8 mouse cellular contexts compared by ENCODE assay signal in the genomic region with DNA sequence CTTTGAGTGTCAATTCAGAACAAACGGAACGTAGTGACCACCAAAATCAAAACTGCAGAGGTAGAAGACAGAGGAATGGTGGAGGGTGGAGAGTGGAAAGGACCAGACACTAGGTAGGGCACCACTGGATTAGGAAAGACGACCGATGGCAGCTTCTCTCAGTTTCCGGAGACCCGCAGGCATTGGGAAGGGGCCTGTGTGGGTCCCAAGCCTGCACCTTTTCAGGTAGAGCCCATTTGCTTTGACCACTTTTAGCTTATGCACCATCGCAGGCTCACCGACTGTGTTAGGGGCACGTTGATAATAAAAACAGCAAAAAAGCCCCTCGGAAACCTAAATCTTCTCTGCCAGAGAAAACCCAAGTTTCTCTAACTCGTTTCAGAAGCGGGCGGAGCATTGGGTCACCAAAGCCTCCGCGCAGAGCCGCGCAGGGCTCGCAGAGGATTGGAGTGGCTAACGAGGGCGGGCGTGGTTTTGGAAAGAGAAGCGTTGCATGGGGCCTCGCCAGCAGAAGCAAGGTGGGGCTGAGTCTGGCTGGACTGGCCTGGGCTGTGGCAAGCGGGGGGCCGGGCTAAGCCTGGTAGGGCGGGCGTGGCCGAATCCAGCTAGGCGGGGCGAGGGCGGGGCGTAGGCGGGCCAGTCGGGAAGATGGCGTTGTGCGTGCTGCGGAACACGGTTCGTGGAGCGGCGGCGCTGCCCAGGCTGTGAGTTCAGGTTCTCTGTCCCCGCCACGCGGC. TPM values are rescaled to one million over a fixed set of nuclear protein-coding genes. Genes with fewer than 3 reads are reported as not detected.
DNase-seq lines count a peak whose midpoint lies in the region; ATAC-seq and TF ChIP-seq lines count a peak whose summit lies in the region.

A gene (plus strand): TSS at position 627 of the 737 bp plus-strand sequence.

- no peaks in the 10 kb centered on the region; the same call in 1 of the 2 replicates for H3K79me2 ChIP-seq in heart, adult 2 months (replicated peaks; ENCODE audit: control insufficient read depth, insufficient read depth, low read length)

- H3K36me3 ChIP-seq in embryonic facial prominence, embryonic 14.5 days (ENCODE audit: control insufficient read depth, insufficient read depth, low read length) = no peaks in the 10 kb centered on the region
- H3K36me3 ChIP-seq in heart, adult 2 months (ENCODE audit: control insufficient read depth, insufficient read depth, low read length) = no peaks in the 10 kb centered on the region
- H3K36me3 ChIP-seq in limb, embryonic 14.5 days (ENCODE audit: control insufficient read depth, insufficient read depth, low read length) = no peaks in the 10 kb centered on the region
- no peaks in the 10 kb centered on the region for H3K36me3 ChIP-seq in midbrain, postnatal 0 days (ENCODE audit: insufficient read depth, low read length)

- ATAC-seq in embryonic facial prominence, embryonic 14.5 days (ENCODE audit: low read depth) = peak; percentile 100
- peak; percentile 99 for ATAC-seq in limb, embryonic 14.5 days (ENCODE audit: low FRiP score, low read depth)
- peak; percentile 92 for ATAC-seq in midbrain, postnatal 0 days (ENCODE audit: low FRiP score)

- WGBS in embryonic facial prominence, embryonic 14.5 days = 4% methylated on average over 33 of the region's 45 CpGs
- WGBS in heart, adult 2 months = 8% methylated on average over 45 of the region's 45 CpGs
- WGBS in limb, embryonic 14.5 days = 4% methylated on average over 42 of the region's 45 CpGs
- WGBS in midbrain, postnatal 0 days = 3% methylated on average over 44 of the region's 45 CpGs

- TF ChIP-seq EP300 in heart, adult 2 months (IDR thresholded peaks at IDR 0.05; ENCODE audit: insufficient read depth, low read depth, low read length) = no peak

- H3K4me1 ChIP-seq in embryonic facial prominence, embryonic 14.5 days (ENCODE audit: control insufficient read depth, insufficient read depth, low read length) = peaks cover 6% of the 10 kb centered on the region; the same call in 1 of the 2 replicates
- peaks cover 2% of the 10 kb centered on the region for H3K4me1 ChIP-seq in heart, adult 2 months (ENCODE audit: control insufficient read depth, insufficient read depth, low read length)
- 0 out of 2 replicates have a peak, but pooled peaks cover 2% of the 10 kb centered on the region for H3K4me1 ChIP-seq in limb, embryonic 14.5 days (ENCODE audit: control insufficient read depth, insufficient read depth, low read length)
- no peaks in the 10 kb centered on the region for H3K4me1 ChIP-seq in midbrain, postnatal 0 days (ENCODE audit: insufficient read depth, low read length)

- no peak for TF ChIP-seq CTCF in heart, adult 2 months (IDR thresholded peaks at IDR 0.05)
- TF ChIP-seq CTCF in midbrain, postnatal 0 days (IDR thresholded peaks at IDR 0.05) = no peak

- H3K9ac ChIP-seq in embryonic facial prominence, embryonic 14.5 days (ENCODE audit: low read depth, low read length) = peak within 1 kb of the TSS; percentile 78
- peak within 1 kb of the TSS; percentile 84 for H3K9ac ChIP-seq in heart, adult 2 months (ENCODE audit: low read depth, low read length)
- H3K9ac ChIP-seq in limb, embryonic 14.5 days (ENCODE audit: low read depth, low read length, severe bottlenecking) = peak within 1 kb of the TSS; percentile 57
- H3K9ac ChIP-seq in midbrain, postnatal 0 days (replicated peaks; ENCODE audit: low read length, poor library complexity, severe bottlenecking) = peak within 1 kb of the TSS; percentile 67

- no peaks in the 10 kb centered on the region for H3K27me3 ChIP-seq in embryonic facial prominence, embryonic 14.5 days (replicated peaks; ENCODE audit: control insufficient read depth, insufficient read depth, low read length)
- no peaks in the 10 kb centered on the region for H3K27me3 ChIP-seq in heart, adult 2 months (ENCODE audit: control insufficient read depth, insufficient read depth, low read length)
- H3K27me3 ChIP-seq in limb, embryonic 14.5 days (ENCODE audit: control insufficient read depth, insufficient read depth, low read length) = no peaks in the 10 kb centered on the region
- H3K27me3 ChIP-seq in midbrain, postnatal 0 days (ENCODE audit: insufficient read depth, low read length) = no peaks in the 10 kb centered on the region

- H3K4me3 ChIP-seq in embryonic facial prominence, embryonic 14.5 days (ENCODE audit: low read depth, low read length) = peak within 1 kb of the TSS; percentile 80
- H3K4me3 ChIP-seq in heart, adult 2 months = peak within 1 kb of the TSS; percentile 83
- H3K4me3 ChIP-seq in limb, embryonic 14.5 days (replicated peaks; ENCODE audit: low read length) = peak within 1 kb of the TSS; percentile 54
- H3K4me3 ChIP-seq in midbrain, postnatal 0 days (ENCODE audit: low read depth, low read length) = peak within 1 kb of the TSS; percentile 66

- DNase-seq in 3T3-L1 (ENCODE audit: low read depth, low spot score) = peak; percentile 95
- peak; percentile 91 to 95 for DNase-seq in adrenal gland, postnatal 4 days (ENCODE audit: low spot score in 2 of 2)
- peak; percentile 96 for DNase-seq in embryonic facial prominence, embryonic 14.5 days (ENCODE audit: low spot score)
- peak; percentile 98 to 99 for DNase-seq in heart, adult 2 months
- DNase-seq in kidney, adult 9 months = peak; percentile 98
- DNase-seq in limb, embryonic 14.5 days (ENCODE audit: low spot score) = peak; percentile 90
- peak; percentile 85 for DNase-seq in midbrain, postnatal 0 days (ENCODE audit: low spot score)
- peak; percentile 95 for DNase-seq in spleen, postnatal 14 days (ENCODE audit: low spot score in 2 of 2)

- intact Hi-C loops in heart, adult 2 months (cut with DNase I) = loop anchor here (2.0 to 5.0 kb wide), 2 partner anchors 74 to 801 kb away; a partner anchor contains a TSS

- no peaks in the 10 kb centered on the region for H3K9me3 ChIP-seq in embryonic facial prominence, embryonic 14.5 days (ENCODE audit: control insufficient read depth, low read length)
- no peaks in the 10 kb centered on the region for H3K9me3 ChIP-seq in limb, embryonic 14.5 days (ENCODE audit: control insufficient read depth, low read length)
- H3K9me3 ChIP-seq in midbrain, postnatal 0 days (ENCODE audit: low read length) = no peaks in the 10 kb centered on the region

- TF ChIP-seq POLR2A in heart, adult 2 months (IDR thresholded peaks at IDR 0.05; ENCODE audit: insufficient read depth, low read depth, low read length) = peak; percentile 84
- 0 out of 2 replicates have a peak, but pooled peaks have one; percentile 13 for TF ChIP-seq POLR2A in limb, embryonic 14.5 days (IDR thresholded peaks at IDR 0.05; ENCODE audit: borderline replicate concordance, extremely low read depth, insufficient read depth, insufficient read length)

- peak within 1 kb of the TSS; percentile 70 for H3K27ac ChIP-seq in embryonic facial prominence, embryonic 14.5 days (replicated peaks; ENCODE audit: low read depth, low read length)
- H3K27ac ChIP-seq in heart, adult 2 months = peak within 1 kb of the TSS; percentile 85
- no peak within 1 kb of the TSS for H3K27ac ChIP-seq in limb, embryonic 14.5 days (replicated peaks; ENCODE audit: low read depth, low read length)
- no peak within 1 kb of the TSS for H3K27ac ChIP-seq in midbrain, postnatal 0 days (ENCODE audit: low read depth, low read length)

- peak within 1 kb of the TSS; percentile 75 for H3K4me2 ChIP-seq in embryonic facial prominence, embryonic 14.5 days (ENCODE audit: low read depth, low read length)
- peak within 1 kb of the TSS; percentile 55 for H3K4me2 ChIP-seq in limb, embryonic 14.5 days (replicated peaks; ENCODE audit: low read depth, low read length, severe bottlenecking)
- H3K4me2 ChIP-seq in midbrain, postnatal 0 days (ENCODE audit: low read depth, low read length, poor library complexity, severe bottlenecking) = peak within 1 kb of the TSS; percentile 73

RNA-seq across cellular contexts. Expression of the gene that starts here (rescaled TPM):
- 10 to 100 TPM; 42.9 to 48.9 TPM for total RNA-seq in adrenal gland, postnatal 4 days (2021)
- polyA plus RNA-seq in embryonic facial prominence, embryonic 14.5 days (2014; fragmentation: Nextera tagmentation; extraction: Ambion mirVana) = 26.6 and 27.1 TPM in 2 replicates
- total RNA-seq in heart, adult 2 months (2021) = 100 to 1,000 TPM; 115 to 131 TPM
- polyA plus RNA-seq in heart, adult 2 months (2012; rRNA removed) = 50.3 and 90.5 TPM in 2 replicates
- polyA plus RNA-seq in limb, embryonic 14.5 days (2012; rRNA removed) = 9.1 and 13.3 TPM in 2 replicates
- 16.8 and 20.4 TPM in 2 replicates for polyA plus RNA-seq in limb, embryonic 14.5 days (2014; fragmentation: Nextera tagmentation; extraction: Ambion mirVana)
- 8.7 and 13.3 TPM in 2 replicates for total RNA-seq in midbrain, postnatal 0 days (2014; rRNA removed)
- 21.1 and 21.6 TPM in 2 replicates for polyA plus RNA-seq in midbrain, postnatal 0 days (2015; fragmentation: Nextera tagmentation; extraction: Ambion mirVana)

Comparison
In these comparisons a context has a peak if more than half of its experiments do, and no peak if none do; other contexts are left out.
1. H3K27ac ChIP-seq: peak in embryonic facial prominence, embryonic 14.5 days (single experiment) and heart, adult 2 months (single experiment); none in limb, embryonic 14.5 days (single experiment) and midbrain, postnatal 0 days (single experiment).
2. Peak in every context shown above with its lines, with median percentiles within 50 percentile points of each other: DNase-seq, ATAC-seq, H3K4me2 ChIP-seq, H3K4me3 ChIP-seq and H3K9ac ChIP-seq.